Mouse (Mus musculus): Measurements from ENCODE around the gene Lamtor2. TPM values are rescaled to one million over a fixed set of nuclear protein-coding genes. Genes with fewer than 3 reads are reported as not detected.

Gene Lamtor2
- polyA plus RNA-seq, 1 experiment: 136 TPM

GRCm38 (mm10) chr3:88501366-88502030 lies 51.4 kb downstream of the Lamtor2 start:
- Histone ChIP-seq H3K27me3 (ENCODE audit: control insufficient read depth, insufficient read depth, insufficient read length) (no peaks in the 10 kb centered on the region), H3K4me3 (ENCODE audit: insufficient read depth, poor library complexity, severe bottlenecking) (peak overlapping the region; percentile 100), H3K79me2 (ENCODE audit: control insufficient read depth, insufficient read depth) (peaks cover 72% of the 10 kb centered on the region), H3K79me3 (ENCODE audit: low read depth) (peaks cover 64% of the 10 kb centered on the region), H3ac (ENCODE audit: control insufficient read depth, insufficient read length, low read depth) (peak overlapping the region; percentile 86), H3K36me3 (ENCODE audit: control insufficient read depth, insufficient read depth) (peaks cover 50% of the 10 kb centered on the region)
- TF ChIP-seq MAX (IDR thresholded peaks at IDR 0.05): no peak
- no peak for TF ChIP-seq CTCF (IDR thresholded peaks at IDR 0.05; ENCODE audit: control insufficient read depth, insufficient read depth, insufficient read length)
- no peak for TF ChIP-seq USF1 (IDR thresholded peaks at IDR 0.05; ENCODE audit: low read depth)
- no peak for TF ChIP-seq MYOD1 (IDR thresholded peaks at IDR 0.05; ENCODE audit: control insufficient read depth, insufficient read length, low read depth)
- TF ChIP-seq MYOG (IDR thresholded peaks at IDR 0.05; ENCODE audit: control insufficient read depth, extremely low read depth, insufficient read length): no peak
- TF ChIP-seq CEBPB (IDR thresholded peaks at IDR 0.05; ENCODE audit: low read depth): no peak
- TF ChIP-seq FOSL1 (IDR thresholded peaks at IDR 0.05; ENCODE audit: insufficient read depth, low read length, poor library complexity, severe bottlenecking): no peak

- Histone ChIP-seq H3ac (ENCODE audit: control insufficient read depth, insufficient read length, low read depth) (peak overlapping the region; percentile 83), H3K36me3 (ENCODE audit: control insufficient read depth, insufficient read depth) (peaks cover 55% of the 10 kb centered on the region), H3K27me3 (ENCODE audit: control insufficient read depth, insufficient read depth, insufficient read length) (no peaks in the 10 kb centered on the region), H3K79me3 (ENCODE audit: low read depth) (peaks cover 71% of the 10 kb centered on the region), H3K4me3 (ENCODE audit: insufficient read depth, poor library complexity, severe bottlenecking) (peak overlapping the region; percentile 100), H3K79me2 (ENCODE audit: control insufficient read depth, insufficient read depth) (peaks cover 79% of the 10 kb centered on the region)
- TF ChIP-seq MYOD1 (IDR thresholded peaks at IDR 0.05; ENCODE audit: control insufficient read depth, insufficient read length, low read depth) (no peak), FOSL1 (IDR thresholded peaks at IDR 0.05; ENCODE audit: insufficient read depth, low read length, poor library complexity, severe bottlenecking) (no peak), CEBPB (IDR thresholded peaks at IDR 0.05; ENCODE audit: low read depth) (no peak), USF1 (IDR thresholded peaks at IDR 0.05; ENCODE audit: low read depth) (no peak), MAX (IDR thresholded peaks at IDR 0.05) (no peak), CTCF (IDR thresholded peaks at IDR 0.05; ENCODE audit: control insufficient read depth, insufficient read depth, insufficient read length) (no peak), MYOG (IDR thresholded peaks at IDR 0.05; ENCODE audit: control insufficient read depth, extremely low read depth, insufficient read length) (no peak)
Measured at GRCm38 (mm10) chr3:88500655-88501365, 52.1 kb downstream of the Lamtor2 start.

DNA sequence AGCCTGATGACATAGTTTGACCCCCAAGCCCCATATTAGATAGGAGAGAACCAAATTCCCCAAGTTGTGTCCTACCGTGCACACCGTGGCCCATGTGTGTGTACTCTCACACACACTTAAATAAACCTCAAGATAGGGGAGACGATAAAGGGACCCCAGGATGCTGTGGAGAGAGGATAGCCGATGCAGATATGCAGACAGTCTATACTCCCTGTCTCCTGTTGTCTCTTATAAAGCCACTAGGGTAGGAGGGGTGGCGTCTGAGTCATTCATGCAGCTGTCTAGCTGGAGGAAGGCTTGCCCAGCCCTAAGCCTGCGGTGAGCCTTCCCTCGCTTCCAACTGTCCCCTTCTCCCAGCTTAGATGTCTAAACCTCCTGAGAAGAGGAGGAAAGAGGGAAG lies 52.8 kb downstream of the Lamtor2 start:
- peaks cover 85% of the 10 kb centered on the region for H3K79me2 ChIP-seq (ENCODE audit: control insufficient read depth, insufficient read depth)
- peak overlapping the region; percentile 53 for H3ac ChIP-seq (ENCODE audit: control insufficient read depth, insufficient read length, low read depth)
- peak overlapping the region; percentile 100 for H3K4me3 ChIP-seq (ENCODE audit: insufficient read depth, poor library complexity, severe bottlenecking)
- H3K79me3 ChIP-seq (ENCODE audit: low read depth): peaks cover 78% of the 10 kb centered on the region
- TF ChIP-seq MYOG (IDR thresholded peaks at IDR 0.05; ENCODE audit: control insufficient read depth, extremely low read depth, insufficient read length) (no peak), MYOD1 (IDR thresholded peaks at IDR 0.05; ENCODE audit: control insufficient read depth, insufficient read length, low read depth) (peak; percentile 96)
- H3K36me3 ChIP-seq (ENCODE audit: control insufficient read depth, insufficient read depth): peaks cover 62% of the 10 kb centered on the region
- H3K27me3 ChIP-seq (ENCODE audit: control insufficient read depth, insufficient read depth, insufficient read length): no peaks in the 10 kb centered on the region

Small RNAs within 50 kb of the gene (microRNA-seq; reads per million reads assigned to microRNA genes)
- not detected for gene Mir1905 (ENCODE audit: borderline microRNAs expressed)

Other genes with a start within 250 kb of the Lamtor2 start
- gene Glmp, start 228.1 kb downstream of the Lamtor2 start, polyA plus RNA-seq (2012; fragmentation: generic; extraction: Trizol): 173 TPM
- 2.1 TPM for gene Tmem79, start 216.9 kb downstream of the Lamtor2 start, polyA plus RNA-seq (2012; fragmentation: generic; extraction: Trizol)
- gene Smg5, start 216.8 kb downstream of the Lamtor2 start, polyA plus RNA-seq (2012; fragmentation: generic; extraction: Trizol): 84.5 TPM
- 0.02 TPM for gene Paqr6, start 188.5 kb downstream of the Lamtor2 start, polyA plus RNA-seq (2012; fragmentation: generic; extraction: Trizol)
- gene Bglap3, start 180.3 kb downstream of the Lamtor2 start, polyA plus RNA-seq (2012; fragmentation: generic; extraction: Trizol): 0.51 TPM
- gene Bglap2, start 174.4 kb downstream of the Lamtor2 start, polyA plus RNA-seq (2012; fragmentation: generic; extraction: Trizol): 4.6 TPM
- 1.6 TPM for gene Bglap, start 168.6 kb downstream of the Lamtor2 start, polyA plus RNA-seq (2012; fragmentation: generic; extraction: Trizol)
- 117 TPM for gene Pmf1, start 142.7 kb downstream of the Lamtor2 start, polyA plus RNA-seq (2012; fragmentation: generic; extraction: Trizol)
- 18.5 TPM for gene Slc25a44, start 127.9 kb downstream of the Lamtor2 start, polyA plus RNA-seq (2012; fragmentation: generic; extraction: Trizol)
- gene Sema4a, start 91.9 kb downstream of the Lamtor2 start, polyA plus RNA-seq (2012; fragmentation: generic; extraction: Trizol): 0.69 TPM
- 1,441 TPM for gene Lmna, start 43.1 kb downstream of the Lamtor2 start, polyA plus RNA-seq (2012; fragmentation: generic; extraction: Trizol)
- gene Mex3a, start 20.7 kb downstream of the Lamtor2 start, polyA plus RNA-seq (2012; fragmentation: generic; extraction: Trizol): 14.9 TPM
- gene Rab25, start 4.8 kb downstream of the Lamtor2 start, polyA plus RNA-seq (2012; fragmentation: generic; extraction: Trizol): 0.07 TPM
- gene Ubqln4, start 684 bp upstream of the Lamtor2 start, polyA plus RNA-seq (2012; fragmentation: generic; extraction: Trizol): 55.9 TPM
- 351 TPM for gene Ssr2, start 22.8 kb upstream of the Lamtor2 start, polyA plus RNA-seq (2012; fragmentation: generic; extraction: Trizol)
- 88.3 TPM for gene Arhgef2, start 52.9 kb upstream of the Lamtor2 start, polyA plus RNA-seq (2012; fragmentation: generic; extraction: Trizol)
- 0.05 TPM for gene Rxfp4, start 100.1 kb upstream of the Lamtor2 start, polyA plus RNA-seq (2012; fragmentation: generic; extraction: Trizol)
- 14.4 TPM for gene Khdc4, start 132.7 kb upstream of the Lamtor2 start, polyA plus RNA-seq (2012; fragmentation: generic; extraction: Trizol)
- 42.5 TPM for gene Rit1, start 163.8 kb upstream of the Lamtor2 start, polyA plus RNA-seq (2012; fragmentation: generic; extraction: Trizol)
- gene Syt11, start 222.1 kb upstream of the Lamtor2 start, polyA plus RNA-seq (2012; fragmentation: generic; extraction: Trizol): 6.1 TPM

Measured in C2C12 (cell line).